In genomic region chr1:179807468-179807867, GRCm38 (mm10) we compare ENCODE assay signal across 28 mouse cellular contexts. TPM values are rescaled to one million over a fixed set of nuclear protein-coding genes. Genes with fewer than 3 reads are reported as not detected.
A peak's percentile ranks its signal among the peaks of the same experiment; 100 is the strongest.
DNase-seq lines count a peak whose midpoint lies in the region; ATAC-seq lines count a peak whose summit lies in the region.
"Had no signal": no experiment of that assay in that cellular context is flagged by ENCODE, and none has a peak within 500 bp of the region (broad histone marks: within the 10 kb centered on the region; RNA-seq: fewer than 3 reads in every experiment).

No protein-coding gene starts in this region.

- no peaks in the 10 kb centered on the region for H3K36me3 ChIP-seq in liver, embryonic 11.5 days (ENCODE audit: control insufficient read depth, insufficient read depth, low read length)
- H3K36me3 ChIP-seq in liver, embryonic 12.5 days, result no peaks in the 10 kb centered on the region
- no peaks in the 10 kb centered on the region for H3K36me3 ChIP-seq in liver, embryonic 15.5 days (replicated peaks)
- H3K36me3 ChIP-seq: embryonic facial prominence, embryonic 12.5 days; embryonic facial prominence, embryonic 15.5 days; heart, embryonic 12.5 days; heart, embryonic 15.5 days; hindbrain, embryonic 10.5 days; hindbrain, embryonic 13.5 days had no signal

- no peak overlapping the region for H3K9ac ChIP-seq in liver, embryonic 11.5 days (ENCODE audit: low read depth, low read length)
- H3K9ac ChIP-seq in liver, embryonic 12.5 days, result peak overlapping the region; percentile 17; the same call in 1 of the 2 replicates
- H3K9ac ChIP-seq in liver, embryonic 15.5 days, result no peak overlapping the region
- H3K9ac ChIP-seq: embryonic facial prominence, embryonic 12.5 days; embryonic facial prominence, embryonic 15.5 days; forebrain, postnatal 0 days; heart, embryonic 12.5 days; heart, embryonic 15.5 days; hindbrain, embryonic 13.5 days had no signal

- H3K4me3 ChIP-seq in liver, embryonic 11.5 days (ENCODE audit: low read depth, low read length), result no peak overlapping the region
- H3K4me3 ChIP-seq in liver, embryonic 12.5 days, result no peak overlapping the region
- no peak overlapping the region for H3K4me3 ChIP-seq in liver, embryonic 15.5 days (replicated peaks)
- H3K4me3 ChIP-seq: embryonic facial prominence, embryonic 12.5 days; embryonic facial prominence, embryonic 15.5 days; gastrocnemius, adult 2 months; heart, embryonic 12.5 days; heart, embryonic 15.5 days; hindbrain, embryonic 10.5 days; hindbrain, embryonic 13.5 days had no signal

- peak overlapping the region; percentile 5; the same call in 1 of the 2 replicates for H3K4me2 ChIP-seq in liver, embryonic 11.5 days
- H3K4me2 ChIP-seq in liver, embryonic 12.5 days, result 0 out of 2 replicates have a peak overlapping the region, but pooled peaks have one; percentile 5
- H3K4me2 ChIP-seq in liver, embryonic 15.5 days, result no peak overlapping the region
- H3K4me2 ChIP-seq: embryonic facial prominence, embryonic 12.5 days; embryonic facial prominence, embryonic 15.5 days; heart, embryonic 12.5 days; heart, embryonic 15.5 days; hindbrain, embryonic 13.5 days had no signal

- H3K9me3 ChIP-seq in liver, embryonic 11.5 days (ENCODE audit: control insufficient read depth, low read length), result no peaks in the 10 kb centered on the region
- no peaks in the 10 kb centered on the region for H3K9me3 ChIP-seq in liver, embryonic 12.5 days (replicated peaks)
- H3K9me3 ChIP-seq in liver, embryonic 15.5 days (replicated peaks), result no peaks in the 10 kb centered on the region
- H3K9me3 ChIP-seq: embryonic facial prominence, embryonic 12.5 days; embryonic facial prominence, embryonic 15.5 days; heart, embryonic 12.5 days; heart, embryonic 15.5 days; hindbrain, embryonic 10.5 days; hindbrain, embryonic 13.5 days had no signal

- WGBS in liver, embryonic 11.5 days, result 64% methylated on average over 4 of the region's 4 CpGs
- 39% methylated on average over 4 of the region's 4 CpGs for WGBS in liver, embryonic 12.5 days (ENCODE audit: insufficient replicate concordance)
- WGBS in liver, embryonic 15.5 days (ENCODE audit: insufficient replicate concordance), result 38% methylated on average over 4 of the region's 4 CpGs

- no peak for ATAC-seq in liver, embryonic 11.5 days (replicated peaks; ENCODE audit: low FRiP score)
- ATAC-seq in liver, embryonic 12.5 days, result no peak
- ATAC-seq in liver, embryonic 15.5 days (ENCODE audit: insufficient read depth), result no peak
- ATAC-seq: forebrain, embryonic 14.5 days; forebrain, postnatal 0 days; hindbrain, embryonic 16.5 days had no signal

- H3K27ac ChIP-seq in liver, embryonic 11.5 days (ENCODE audit: low read depth, low read length), result peak overlapping the region; percentile 71
- peak overlapping the region; percentile 72 for H3K27ac ChIP-seq in liver, embryonic 12.5 days
- peak overlapping the region; percentile 64 for H3K27ac ChIP-seq in liver, embryonic 15.5 days (replicated peaks)
- H3K27ac ChIP-seq: embryonic facial prominence, embryonic 12.5 days; embryonic facial prominence, embryonic 15.5 days; gastrocnemius, adult 2 months; heart, embryonic 15.5 days; hindbrain, embryonic 10.5 days; hindbrain, embryonic 13.5 days had no signal

- DNase-seq in liver, embryonic 11.5 days (ENCODE audit: low spot score), result no peak
- no peak for DNase-seq in liver
- DNase-seq in ovary, postnatal 36 days (ENCODE audit: low spot score), result no peak
- DNase-seq in embryo, embryonic 10.5 days (ENCODE audit: low spot score), result no peak
- DNase-seq in Muller cell, postnatal 12 days (ENCODE audit: inconsistent ontology term), result no peak
- DNase-seq: adrenal gland, adult 2 months; adrenal gland, postnatal 14 days; cerebellum, adult 11-12 months; cerebellum, adult 8-10 months; cerebellum, postnatal 14 days; forebrain, postnatal 0 days; gastrocnemius, adult 2 months; gastrocnemius, postnatal 25 days; heart, adult 18-20 months; heart, postnatal 10 days; heart, postnatal 36 days had no signal

- H3K27me3 ChIP-seq in liver, embryonic 11.5 days (replicated peaks; ENCODE audit: control insufficient read depth, insufficient read depth, low read length), result no peaks in the 10 kb centered on the region
- H3K27me3 ChIP-seq in liver, embryonic 12.5 days (replicated peaks), result no peaks in the 10 kb centered on the region
- no peaks in the 10 kb centered on the region for H3K27me3 ChIP-seq in liver, embryonic 15.5 days
- H3K27me3 ChIP-seq: embryonic facial prominence, embryonic 12.5 days; embryonic facial prominence, embryonic 15.5 days; heart, embryonic 12.5 days; heart, embryonic 15.5 days; hindbrain, embryonic 13.5 days had no signal

- peaks cover 27% of the 10 kb centered on the region for H3K4me1 ChIP-seq in liver, embryonic 11.5 days (replicated peaks; ENCODE audit: control insufficient read depth, insufficient read depth, low read length)
- H3K4me1 ChIP-seq in liver, embryonic 12.5 days, result peaks cover 64% of the 10 kb centered on the region
- peaks cover 56% of the 10 kb centered on the region for H3K4me1 ChIP-seq in liver, embryonic 15.5 days (replicated peaks)

RNA-seq across cellular contexts. Expression of gene Ahctf1, which starts 4.0 kb away (rescaled TPM):
- polyA plus RNA-seq in liver, embryonic 11.5 days (2014; fragmentation: Nextera tagmentation; extraction: Ambion mirVana), result 52.9 and 54.6 TPM in 2 replicates
- polyA plus RNA-seq in liver, embryonic 12.5 days (2016; fragmentation: Nextera tagmentation; extraction: Ambion mirVana), result 35.4 and 35.8 TPM in 2 replicates
- 16.4 and 18.0 TPM in 2 replicates for polyA plus RNA-seq in liver, embryonic 15.5 days (2015; fragmentation: Nextera tagmentation; extraction: Ambion mirVana)

RNA-seq across cellular contexts. Expression of gene Gm10518, which starts 4.3 kb away (rescaled TPM):
- polyA plus RNA-seq in liver, embryonic 11.5 days (2014; fragmentation: Nextera tagmentation; extraction: Ambion mirVana), result 0.38 and 0.51 TPM in 2 replicates
- 0.45 and 0.61 TPM in 2 replicates for polyA plus RNA-seq in liver, embryonic 12.5 days (2016; fragmentation: Nextera tagmentation; extraction: Ambion mirVana)
- polyA plus RNA-seq in liver, embryonic 15.5 days (2015; fragmentation: Nextera tagmentation; extraction: Ambion mirVana), result 0.14 TPM in 2 replicates
- polyA plus RNA-seq: adrenal gland, adult 2 months; embryonic facial prominence, embryonic 12.5 days; forebrain, embryonic 14.5 days; forebrain, postnatal 0 days; frontal cortex, adult 2 months; gonadal fat pad, adult 2 months; heart, embryonic 12.5 days; heart, embryonic 15.5 days; hindbrain, embryonic 13.5 days had no signal
